Mouse (Mus musculus) stomach, embryonic 15.5 days (tissue): ENCODE measurements at regions not wholly inside any gene's neighbourhood (a gene's known extent, or its start where the extent isn't known, plus 50 kb on each side); places are given as distances from the start of the nearest gene placed in this dataset.
"Not testable (repeated sequence)": the region's sequence is repeated elsewhere in the genome, so short reads cannot be mapped to it uniquely, and the experiment has no call there.

Experiments used
- ATAC-seq: fragments of 200-750 bp; cut with Nextera tagmentation; 2 replicates; pipeline ENCODE4 v1.8.0; 2017; ENCODE audit warnings: low read depth, moderate number of reproducible peaks, moderate TSS enrichment; ENCODE audit not compliant: insufficient read depth, low FRiP score
- H3K27ac ChIP-seq: fragments of 300-500 bp; sonication (generic); 2 replicates; pipeline ENCODE4 v1.5.1; 2015; ENCODE audit warnings: mild to moderate bottlenecking, inconsistent platforms
- H3K27me3 ChIP-seq: fragments of 300-500 bp; sonication (generic); replicated peaks from 2 replicates; pipeline ENCODE4 v1.6.1; 2015; ENCODE audit warnings: inconsistent platforms
- H3K36me3 ChIP-seq: fragments of 300-500 bp; sonication (generic); 2 replicates; pipeline ENCODE4 v1.6.1; 2015; ENCODE audit warnings: inconsistent platforms
- H3K4me1 ChIP-seq: fragments of 300-500 bp; sonication (generic); 2 replicates; pipeline ENCODE4 v1.6.1; 2015; ENCODE audit warnings: inconsistent platforms
- H3K4me2 ChIP-seq: fragments of 300-500 bp; sonication (generic); 2 replicates; pipeline ENCODE4 v1.6.1; 2015; ENCODE audit warnings: mild to moderate bottlenecking, inconsistent platforms
- H3K4me3 ChIP-seq: fragments of 300-500 bp; sonication (generic); replicated peaks from 2 replicates; pipeline ENCODE4 v1.5.1; 2015; ENCODE audit warnings: inconsistent platforms
- H3K9ac ChIP-seq: fragments of 300-500 bp; sonication (generic); 2 replicates; pipeline ENCODE4 v1.6.1; 2015; ENCODE audit warnings: inconsistent platforms
- H3K9me3 ChIP-seq: fragments of 300-500 bp; sonication (generic); 2 replicates; pipeline ENCODE4 v1.6.1; 2016; ENCODE audit warnings: inconsistent platforms
- whole genome bisulfite sequencing: fragments of 180-500 bp; shearing (Covaris S2); methylation state at CpG from one replicate; pipeline ENCODE4 v1.1.7; 2015; 5-methylcytosine and 5-hydroxymethylcytosine counted together

DNA sequence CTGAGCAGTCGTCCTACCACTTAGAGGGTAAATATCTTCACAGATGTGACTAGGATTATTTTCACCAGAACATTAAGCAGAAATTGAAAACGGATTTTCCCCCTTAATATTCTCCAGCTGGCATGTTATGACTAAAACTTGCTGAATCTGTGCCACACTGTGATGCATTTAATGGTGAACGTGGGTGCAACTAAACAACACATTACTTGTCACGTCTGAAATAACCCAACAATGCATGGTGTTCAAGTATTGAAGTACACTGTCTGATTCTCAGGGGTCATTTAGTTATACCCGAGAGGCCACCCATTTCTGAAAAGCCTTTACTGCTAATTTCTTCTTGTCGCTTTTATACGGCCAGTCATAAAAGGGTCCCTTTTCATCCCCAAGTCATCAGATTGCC lies 226.5 kb downstream of the Ppp1r3a start:
- H3K4me1 ChIP-seq = no peaks in the 10 kb centered on the region

DNA sequence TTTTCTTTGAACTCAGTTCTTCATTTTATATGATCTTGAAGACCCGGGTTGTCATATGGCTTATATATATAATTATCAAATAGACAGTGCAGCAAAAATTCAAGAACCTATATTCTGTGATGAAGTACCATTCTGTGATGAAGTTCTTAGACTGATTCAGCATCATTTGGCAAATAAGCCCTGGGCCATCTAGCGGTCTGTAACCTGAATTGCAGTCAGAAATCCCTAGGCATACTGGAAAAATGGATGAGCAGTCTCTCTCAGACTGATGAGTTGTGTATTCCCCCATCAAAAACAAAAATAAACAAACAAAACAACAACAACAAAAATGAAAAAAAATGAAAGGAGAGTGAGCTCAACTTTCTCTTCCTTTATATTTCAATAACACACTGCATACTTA lies 232.3 kb downstream of the Ppp1r3a start:
- no peaks in the 10 kb centered on the region for H3K9me3 ChIP-seq
- no peak overlapping the region for H3K4me3 ChIP-seq
- no peak for ATAC-seq
- no peaks in the 10 kb centered on the region for H3K36me3 ChIP-seq
- no peaks in the 10 kb centered on the region for H3K27me3 ChIP-seq
- no peak overlapping the region for H3K9ac ChIP-seq
- no peak overlapping the region for H3K4me2 ChIP-seq
- H3K27ac ChIP-seq = no peak overlapping the region
- H3K4me1 ChIP-seq = no peaks in the 10 kb centered on the region
- 22% methylated on average over 2 of the region's 2 CpGs for WGBS

More for the DNA sequence above, 226.5 kb downstream of the Ppp1r3a start:
- Histone ChIP-seq H3K9me3 (no peaks in the 10 kb centered on the region), H3K4me3 (no peak overlapping the region), H3K27ac (no peak overlapping the region), H3K4me2 (no peak overlapping the region), H3K27me3 (no peaks in the 10 kb centered on the region), H3K9ac (no peak overlapping the region), H3K36me3 (no peaks in the 10 kb centered on the region)
- no peak for ATAC-seq
- WGBS = 67% methylated on average over 7 of the region's 7 CpGs

DNA sequence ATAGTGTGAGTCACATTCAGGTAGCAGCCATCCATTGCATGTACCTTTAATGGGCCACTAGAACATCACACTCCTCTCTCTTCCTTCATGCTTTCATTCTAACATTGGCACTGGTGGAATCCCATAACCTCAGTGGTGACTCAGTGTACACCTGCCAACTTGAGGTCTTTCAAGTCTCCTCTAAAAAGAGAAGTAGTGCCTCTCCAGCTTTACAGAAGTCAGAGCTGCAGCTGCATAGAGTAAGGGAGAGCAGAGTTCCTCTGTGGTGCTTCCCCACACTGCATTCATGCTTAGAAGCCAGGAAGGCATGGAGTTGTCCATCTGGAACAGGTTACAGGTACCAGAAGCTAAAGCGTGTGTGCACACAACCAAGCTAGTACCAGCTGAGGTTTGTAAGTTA lies 233.8 kb downstream of the Ppp1r3a start:
- Histone ChIP-seq H3K36me3 (no peaks in the 10 kb centered on the region), H3K9ac (no peak overlapping the region), H3K27ac (no peak overlapping the region), H3K4me1 (no peaks in the 10 kb centered on the region), H3K27me3 (no peaks in the 10 kb centered on the region), H3K9me3 (no peaks in the 10 kb centered on the region), H3K4me2 (no peak overlapping the region), H3K4me3 (no peak overlapping the region)
- ATAC-seq = no peak
- 79% methylated on average over 1 of the region's 1 CpGs for WGBS

DNA sequence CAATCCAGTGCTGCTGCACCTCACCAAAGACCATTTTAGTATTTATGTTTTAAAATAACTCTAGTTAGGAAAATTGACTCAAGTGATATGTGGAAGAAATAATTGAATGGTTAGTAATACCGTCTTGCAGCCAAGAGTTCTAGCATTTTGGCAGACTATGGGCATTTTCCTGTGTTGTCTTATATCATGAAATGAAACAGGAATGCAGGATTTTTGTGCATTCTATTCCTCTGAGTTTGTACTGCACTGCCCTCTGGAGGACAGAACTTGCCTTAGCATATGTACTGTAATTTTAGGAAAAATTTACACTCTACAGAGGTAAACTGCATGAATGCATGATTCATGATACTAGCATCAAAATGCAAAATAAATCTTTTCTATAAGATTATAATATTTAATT lies 250.9 kb downstream of the Ppp1r3a start:
- Histone ChIP-seq H3K4me3 (no peak overlapping the region), H3K9me3 (no peaks in the 10 kb centered on the region), H3K27ac (no peak overlapping the region), H3K27me3 (no peaks in the 10 kb centered on the region), H3K9ac (no peak overlapping the region), H3K4me1 (no peaks in the 10 kb centered on the region), H3K36me3 (no peaks in the 10 kb centered on the region), H3K4me2 (no peak overlapping the region)
- ATAC-seq = peak; percentile 50; the same call in 1 of the 2 replicates
- 30% methylated on average over 1 of the region's 1 CpGs for WGBS

DNA sequence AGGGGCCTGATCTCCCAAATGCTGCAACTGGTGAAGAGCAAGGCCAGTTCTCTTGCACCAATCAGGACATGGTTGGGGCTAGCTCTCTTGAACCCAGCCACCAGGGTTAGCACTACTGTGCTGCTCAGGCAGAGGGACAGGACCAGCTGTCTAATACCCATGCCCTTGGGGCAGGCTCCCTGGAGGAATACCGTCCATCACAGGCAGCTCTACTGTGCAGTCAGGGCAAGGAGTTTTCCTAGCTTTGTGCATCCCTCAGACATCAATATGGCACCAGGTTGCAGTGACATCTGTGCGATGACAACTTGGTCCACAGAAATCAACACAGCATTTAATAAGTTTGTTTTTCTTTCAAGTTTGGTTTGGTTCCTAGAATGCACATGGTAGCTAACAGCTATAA lies 254.4 kb downstream of the Ppp1r3a start:
- Histone ChIP-seq H3K36me3 (no peaks in the 10 kb centered on the region), H3K4me1 (no peaks in the 10 kb centered on the region), H3K27me3 (no peaks in the 10 kb centered on the region), H3K4me3 (no peak overlapping the region), H3K4me2 (no peak overlapping the region), H3K27ac (no peak overlapping the region), H3K9me3 (no peaks in the 10 kb centered on the region), H3K9ac (no peak overlapping the region)
- WGBS = 81% methylated on average over 2 of the region's 2 CpGs
- ATAC-seq = no peak

DNA sequence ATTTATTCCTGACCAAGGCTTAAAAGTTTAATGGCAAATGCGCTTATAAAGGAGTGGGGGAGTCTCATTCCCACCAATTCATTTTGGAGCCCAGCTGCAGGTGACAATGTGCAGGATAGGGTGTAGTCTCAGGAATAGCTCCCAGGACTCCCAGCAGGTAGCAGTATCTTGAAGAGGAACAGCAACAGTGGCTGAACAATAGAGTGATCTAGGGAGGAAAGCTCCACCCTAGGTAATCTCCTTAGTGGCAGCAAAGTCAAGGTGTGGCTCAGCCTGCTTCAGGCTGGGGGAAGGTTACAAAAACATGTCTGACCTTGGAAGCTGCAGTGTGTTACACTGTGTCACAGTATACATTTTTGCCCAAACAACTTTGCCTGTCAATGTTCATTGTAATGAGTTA lies 255.2 kb downstream of the Ppp1r3a start:
- not testable (repeated sequence) for H3K4me3 ChIP-seq, H3K27ac ChIP-seq, ATAC-seq, H3K4me1 ChIP-seq, H3K36me3 ChIP-seq, H3K27me3 ChIP-seq, H3K9me3 ChIP-seq, H3K4me2 ChIP-seq, H3K9ac ChIP-seq
- 67% methylated on average over 1 of the region's 1 CpGs for WGBS

DNA sequence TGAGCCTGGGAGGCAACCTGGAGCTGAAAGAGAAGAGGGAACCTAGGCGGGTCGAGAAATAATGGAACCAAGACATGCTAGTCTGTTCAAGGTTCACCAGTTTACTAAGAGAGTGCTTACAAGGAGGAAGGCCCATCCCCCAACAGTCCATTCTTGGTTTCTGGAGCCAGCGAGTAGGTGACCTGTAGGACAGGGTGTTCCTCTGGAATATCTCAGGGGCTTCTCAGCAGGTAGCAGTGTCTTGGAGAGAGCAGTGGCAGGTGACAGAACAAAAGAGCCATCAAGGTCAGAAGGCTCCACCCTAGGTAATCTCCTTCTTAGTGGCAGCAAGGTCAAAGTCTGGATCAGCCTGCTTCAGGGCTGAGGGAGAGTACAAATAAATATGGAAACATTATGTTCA lies 268.4 kb downstream of the Ppp1r3a start:
- ATAC-seq = not testable (repeated sequence)

DNA sequence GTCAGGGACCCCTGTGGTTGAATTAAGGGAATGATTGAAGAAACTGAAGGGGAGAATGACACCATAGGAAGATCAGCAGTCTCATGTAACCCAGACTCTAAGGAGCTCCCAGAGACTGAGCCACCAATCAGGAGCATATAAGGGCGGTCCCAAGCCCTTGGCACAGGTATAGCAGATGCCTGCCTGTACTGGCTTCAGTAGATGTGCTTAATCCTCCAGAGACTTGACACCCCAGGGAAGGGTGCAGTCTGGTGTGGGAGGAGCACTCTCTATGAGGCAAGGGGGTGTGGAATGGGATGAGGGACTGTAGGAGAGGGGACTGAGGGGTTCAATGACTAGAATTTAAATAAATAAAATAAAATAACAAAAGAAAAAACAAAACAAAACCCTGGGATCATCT lies 298.7 kb downstream of the Ppp1r3a start:
- H3K4me2 ChIP-seq = no peak overlapping the region
- no peak overlapping the region for H3K27ac ChIP-seq
- H3K9ac ChIP-seq = no peak overlapping the region
- ATAC-seq = no peak
- H3K36me3 ChIP-seq = no peaks in the 10 kb centered on the region
- H3K4me3 ChIP-seq = no peak overlapping the region
- H3K9me3 ChIP-seq = no peaks in the 10 kb centered on the region
- WGBS = 86% methylated on average over 1 of the region's 1 CpGs
- no peaks in the 10 kb centered on the region for H3K27me3 ChIP-seq
- H3K4me1 ChIP-seq = no peaks in the 10 kb centered on the region

More for the DNA sequence above, 268.4 kb downstream of the Ppp1r3a start:
- not testable (repeated sequence) for H3K4me1 ChIP-seq, H3K9ac ChIP-seq, H3K9me3 ChIP-seq, H3K27ac ChIP-seq, H3K36me3 ChIP-seq, H3K4me2 ChIP-seq, H3K27me3 ChIP-seq, H3K4me3 ChIP-seq
- 73% methylated on average over 3 of the region's 3 CpGs for WGBS

DNA sequence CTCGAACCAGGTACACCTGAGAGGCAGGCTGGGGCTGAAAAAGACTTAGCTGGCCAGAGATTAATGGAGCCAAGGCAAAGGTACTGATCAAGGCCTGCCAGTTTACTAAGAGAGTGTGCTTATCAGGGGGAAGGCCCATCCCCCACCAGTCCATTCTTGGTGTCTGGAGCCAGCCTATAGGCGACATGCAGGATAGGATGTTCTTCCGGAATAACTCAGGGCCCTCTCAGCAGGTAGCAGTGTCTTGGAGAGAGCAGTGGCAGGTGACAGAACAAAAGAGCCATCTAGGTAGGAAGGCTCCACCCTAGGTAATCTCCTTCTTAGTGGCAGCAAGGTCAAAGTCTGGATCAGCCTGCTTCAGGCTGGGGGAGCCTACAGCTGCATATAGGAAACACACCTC lies 301.8 kb downstream of the Ppp1r3a start:
- ATAC-seq = not testable (repeated sequence)

DNA sequence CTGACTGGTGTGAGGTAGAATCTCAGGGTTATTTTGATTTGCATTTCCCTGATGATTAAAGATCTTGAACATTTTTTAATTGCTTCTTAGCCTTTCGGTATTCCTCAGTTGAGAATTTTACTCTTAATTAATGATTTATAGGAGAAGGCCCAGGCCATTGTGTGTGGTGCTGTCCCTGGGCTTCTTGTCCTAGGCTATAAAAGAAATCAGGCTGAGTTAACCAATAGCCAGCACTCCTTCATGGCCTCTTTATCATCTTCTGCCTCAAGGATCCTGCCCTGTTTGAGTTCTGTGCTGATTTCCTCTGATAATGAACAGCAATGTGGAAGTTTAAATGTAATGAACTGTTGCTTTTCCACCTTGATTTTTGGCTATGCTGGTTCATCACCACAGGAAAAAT lies 323.3 kb downstream of the Ppp1r3a start:
- H3K9ac ChIP-seq = no peak overlapping the region
- WGBS = 89% methylated on average over 1 of the region's 1 CpGs
- ATAC-seq = no peak

More for the DNA sequence above, 301.8 kb downstream of the Ppp1r3a start:
- not testable (repeated sequence) for H3K36me3 ChIP-seq, H3K4me2 ChIP-seq, H3K27me3 ChIP-seq, H3K4me1 ChIP-seq, H3K27ac ChIP-seq, H3K4me3 ChIP-seq, H3K9me3 ChIP-seq, H3K9ac ChIP-seq
- WGBS = 75% methylated on average over 3 of the region's 3 CpGs

DNA sequence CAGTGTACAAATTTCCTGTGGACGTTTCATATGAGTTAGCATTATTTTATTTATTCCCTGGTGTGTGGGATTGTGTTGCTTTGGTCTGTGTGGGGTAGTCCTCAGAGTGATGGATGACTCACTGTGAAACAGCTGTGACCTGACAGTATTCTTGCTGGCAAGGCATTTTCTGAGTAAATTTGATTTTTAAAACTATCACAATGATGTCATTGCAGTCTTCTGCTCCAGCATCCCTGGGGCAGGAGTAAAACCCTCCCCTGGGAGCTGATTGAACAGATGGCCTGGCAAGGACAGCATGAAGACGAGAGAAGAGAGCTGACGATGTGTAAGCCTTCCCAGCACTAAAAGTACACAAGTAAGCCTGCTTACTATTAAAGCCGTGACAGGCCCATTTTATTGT lies 345.3 kb downstream of the Ppp1r3a start:
- Histone ChIP-seq H3K9ac (no peak overlapping the region), H3K9me3 (no peaks in the 10 kb centered on the region), H3K4me2 (no peak overlapping the region), H3K27me3 (no peaks in the 10 kb centered on the region), H3K27ac (no peak overlapping the region), H3K4me3 (no peak overlapping the region), H3K4me1 (no peaks in the 10 kb centered on the region), H3K36me3 (no peaks in the 10 kb centered on the region)
- peak; percentile 39; the same call in 1 of the 2 replicates for ATAC-seq
- WGBS = 25% methylated on average over 4 of the region's 4 CpGs

More for the DNA sequence above, 323.3 kb downstream of the Ppp1r3a start:
- H3K27ac ChIP-seq = no peak overlapping the region
- H3K9me3 ChIP-seq = no peaks in the 10 kb centered on the region
- no peaks in the 10 kb centered on the region for H3K36me3 ChIP-seq
- no peak overlapping the region for H3K4me3 ChIP-seq
- no peaks in the 10 kb centered on the region for H3K4me1 ChIP-seq
- no peak overlapping the region for H3K4me2 ChIP-seq
- H3K27me3 ChIP-seq = no peaks in the 10 kb centered on the region

DNA sequence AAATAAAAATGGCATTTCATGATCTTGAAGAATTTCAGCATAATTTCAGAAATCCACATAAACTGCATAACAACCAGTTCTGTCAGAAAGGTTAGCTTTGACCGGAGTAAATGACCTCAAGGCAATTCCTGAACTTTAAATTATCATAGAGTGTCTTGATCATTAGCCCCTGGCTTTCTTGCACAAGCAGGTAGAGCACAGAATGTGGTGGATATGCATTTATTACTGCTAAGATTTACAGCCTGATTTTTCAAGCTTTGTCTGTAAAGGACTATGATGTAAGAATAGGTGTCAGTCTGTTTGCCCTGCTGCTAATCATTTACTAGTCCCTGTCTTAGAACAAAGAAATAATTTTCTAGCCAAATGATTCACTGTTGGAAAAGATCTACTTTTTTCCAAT lies 347.3 kb downstream of the Ppp1r3a start:
- H3K4me1 ChIP-seq = no peaks in the 10 kb centered on the region
- WGBS = 80% methylated on average over 1 of the region's 1 CpGs
- ATAC-seq = no peak
- H3K4me2 ChIP-seq = no peak overlapping the region
- no peak overlapping the region for H3K27ac ChIP-seq
- no peaks in the 10 kb centered on the region for H3K9me3 ChIP-seq
- no peaks in the 10 kb centered on the region for H3K27me3 ChIP-seq
- no peak overlapping the region for H3K4me3 ChIP-seq
- H3K36me3 ChIP-seq = no peaks in the 10 kb centered on the region
- H3K9ac ChIP-seq = no peak overlapping the region

DNA sequence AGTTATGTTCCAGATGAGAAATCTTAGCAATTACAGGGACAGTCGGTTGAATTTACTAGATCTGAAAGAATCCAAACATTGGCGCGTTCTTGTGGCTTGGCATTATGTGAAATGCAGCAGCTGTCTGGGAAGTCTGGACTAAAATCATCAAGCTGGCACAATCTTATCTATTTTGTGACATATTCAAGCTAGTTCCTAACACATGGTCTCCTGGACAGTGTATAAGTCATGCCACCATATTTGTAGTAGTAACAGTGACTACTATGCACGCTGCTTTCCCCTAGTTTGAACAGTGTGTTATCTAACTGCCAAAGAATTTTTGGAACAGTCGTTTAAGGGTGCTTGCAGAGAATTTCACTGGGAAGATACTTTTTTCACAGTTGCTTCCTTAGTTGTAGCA lies 396.8 kb downstream of the Ppp1r3a start:
- H3K27ac ChIP-seq = no peak overlapping the region
- no peaks in the 10 kb centered on the region for H3K9me3 ChIP-seq
- no peak overlapping the region for H3K4me2 ChIP-seq
- no peak overlapping the region for H3K9ac ChIP-seq
- no peaks in the 10 kb centered on the region for H3K27me3 ChIP-seq
- WGBS = 58% methylated on average over 5 of the region's 5 CpGs
- H3K4me3 ChIP-seq = no peak overlapping the region
- ATAC-seq = no peak
- H3K4me1 ChIP-seq = no peaks in the 10 kb centered on the region
- no peaks in the 10 kb centered on the region for H3K36me3 ChIP-seq
